Mouse (Mus musculus): ENCODE data around the gene Ttc6.

- TF ChIP-seq CTCF (IDR thresholded peaks at IDR 0.05; ENCODE audit: low read depth) (no peak), EP300 (IDR thresholded peaks at IDR 0.05; ENCODE audit: low read depth) (no peak)
These were observed 9.8 kb upstream of the Ttc6 start for GRCm38 (mm10) chr12:57554091-57554490.

Measured in liver, postnatal 0 days (tissue).